Mouse (Mus musculus): ENCODE data around the gene Magi2. TPM values are rescaled to one million over a fixed set of nuclear protein-coding genes. Genes with fewer than 3 reads are reported as not detected.

Magi2 gene
- polyA plus RNA-seq, 1 experiment: 0.18 TPM

DNA sequence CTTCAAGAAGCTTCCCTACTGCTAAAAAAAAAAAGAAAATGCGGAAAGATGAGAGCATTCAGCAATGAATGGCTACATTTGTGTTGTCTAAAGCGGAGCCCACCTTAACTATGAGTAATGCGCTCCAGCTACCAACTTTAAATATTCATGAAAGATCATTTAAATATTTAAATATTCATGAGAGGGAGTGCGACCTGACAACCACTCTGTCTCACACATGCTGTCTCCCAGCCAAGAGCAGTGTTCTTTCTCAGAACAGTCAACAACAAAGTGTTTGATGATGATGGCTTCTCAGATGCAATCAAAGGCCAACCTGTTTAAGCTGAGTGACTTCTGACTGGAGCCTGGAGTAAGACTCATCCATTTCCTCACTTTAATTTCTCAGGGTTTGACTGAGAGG is 1521.3 kb downstream of the Magi2 start:
- Histone ChIP-seq H3K27me3 (ENCODE audit: control insufficient read depth, insufficient read depth, insufficient read length) (no peaks in the 10 kb centered on the region), H3K79me2 (ENCODE audit: control insufficient read depth, insufficient read depth) (no peaks in the 10 kb centered on the region), H3K4me3 (ENCODE audit: insufficient read depth, poor library complexity, severe bottlenecking) (no peak overlapping the region), H3K36me3 (ENCODE audit: control insufficient read depth, insufficient read depth) (no peaks in the 10 kb centered on the region), H3ac (ENCODE audit: control insufficient read depth, insufficient read length, low read depth) (no peak overlapping the region), H3K79me3 (ENCODE audit: low read depth) (no peaks in the 10 kb centered on the region)
- TF ChIP-seq MYOD1 (IDR thresholded peaks at IDR 0.05; ENCODE audit: control insufficient read depth, insufficient read length, low read depth) (no peak), MAX (IDR thresholded peaks at IDR 0.05) (no peak)

DNA sequence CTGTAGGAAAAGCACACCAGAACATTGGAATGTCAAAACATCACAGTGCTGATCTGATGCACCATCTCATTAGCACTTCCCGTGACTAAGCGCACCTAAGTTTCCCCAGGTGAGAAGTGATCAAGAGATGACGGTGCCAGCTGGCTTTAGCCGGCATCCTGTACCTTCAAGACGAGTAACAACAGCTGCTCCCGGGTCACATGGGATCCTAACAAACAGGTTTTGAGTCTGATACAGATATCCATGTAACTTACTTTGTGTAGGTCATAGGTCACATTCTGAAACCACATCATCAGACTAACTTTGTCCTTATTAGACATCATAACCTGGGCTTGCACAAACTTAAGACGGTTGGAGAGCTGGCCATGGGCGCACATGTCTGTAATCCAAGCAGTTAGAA is 1522.0 kb downstream of the Magi2 start:
- Histone ChIP-seq H3K4me3 (ENCODE audit: insufficient read depth, poor library complexity, severe bottlenecking) (no peak overlapping the region), H3K27me3 (ENCODE audit: control insufficient read depth, insufficient read depth, insufficient read length) (no peaks in the 10 kb centered on the region), H3K36me3 (ENCODE audit: control insufficient read depth, insufficient read depth) (no peaks in the 10 kb centered on the region), H3K79me2 (ENCODE audit: control insufficient read depth, insufficient read depth) (no peaks in the 10 kb centered on the region), H3ac (ENCODE audit: control insufficient read depth, insufficient read length, low read depth) (no peak overlapping the region), H3K79me3 (ENCODE audit: low read depth) (no peaks in the 10 kb centered on the region)
- TF ChIP-seq CEBPB (IDR thresholded peaks at IDR 0.05; ENCODE audit: low read depth) (no peak), MAX (IDR thresholded peaks at IDR 0.05) (no peak), FOSL1 (IDR thresholded peaks at IDR 0.05; ENCODE audit: insufficient read depth, low read length, poor library complexity, severe bottlenecking) (no peak), CTCF (IDR thresholded peaks at IDR 0.05; ENCODE audit: control insufficient read depth, insufficient read depth, insufficient read length) (no peak), USF1 (IDR thresholded peaks at IDR 0.05; ENCODE audit: low read depth) (no peak), MYOG (IDR thresholded peaks at IDR 0.05; ENCODE audit: control insufficient read depth, extremely low read depth, insufficient read length) (no peak), MYOD1 (IDR thresholded peaks at IDR 0.05; ENCODE audit: control insufficient read depth, insufficient read length, low read depth) (no peak)

DNA sequence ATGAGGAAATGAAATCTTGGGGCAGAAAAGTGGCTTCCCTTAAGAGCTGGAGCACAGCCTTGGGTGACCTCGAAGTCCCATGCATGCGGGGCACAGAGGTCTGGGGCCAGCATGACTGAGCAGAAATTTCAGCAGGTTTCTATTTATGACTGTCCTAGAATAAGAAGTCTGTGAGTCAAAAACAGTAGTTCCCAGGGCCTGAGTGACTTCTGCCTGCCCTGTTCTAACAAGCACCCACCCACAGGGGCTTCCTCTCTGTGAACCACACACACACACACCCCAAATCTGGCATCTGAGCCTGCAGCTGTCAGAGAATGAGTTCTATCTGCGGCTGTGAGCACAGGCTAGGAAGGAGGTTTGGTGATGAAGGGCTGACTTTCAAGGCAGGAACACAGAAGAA is 1522.7 kb downstream of the Magi2 start:
- no peaks in the 10 kb centered on the region for H3K79me3 ChIP-seq (ENCODE audit: low read depth)
- no peak overlapping the region for H3ac ChIP-seq (ENCODE audit: control insufficient read depth, insufficient read length, low read depth)
- no peaks in the 10 kb centered on the region for H3K79me2 ChIP-seq (ENCODE audit: control insufficient read depth, insufficient read depth)
- TF ChIP-seq FOSL1 (IDR thresholded peaks at IDR 0.05; ENCODE audit: insufficient read depth, low read length, poor library complexity, severe bottlenecking) (no peak), MYOD1 (IDR thresholded peaks at IDR 0.05; ENCODE audit: control insufficient read depth, insufficient read length, low read depth) (peak; percentile 56), CEBPB (IDR thresholded peaks at IDR 0.05; ENCODE audit: low read depth) (no peak), MAX (IDR thresholded peaks at IDR 0.05) (no peak), MYOG (IDR thresholded peaks at IDR 0.05; ENCODE audit: control insufficient read depth, extremely low read depth, insufficient read length) (no peak), CTCF (IDR thresholded peaks at IDR 0.05; ENCODE audit: control insufficient read depth, insufficient read depth, insufficient read length) (no peak)
- H3K4me3 ChIP-seq (ENCODE audit: insufficient read depth, poor library complexity, severe bottlenecking): no peak overlapping the region
- no peaks in the 10 kb centered on the region for H3K27me3 ChIP-seq (ENCODE audit: control insufficient read depth, insufficient read depth, insufficient read length)
- no peaks in the 10 kb centered on the region for H3K36me3 ChIP-seq (ENCODE audit: control insufficient read depth, insufficient read depth)

DNA sequence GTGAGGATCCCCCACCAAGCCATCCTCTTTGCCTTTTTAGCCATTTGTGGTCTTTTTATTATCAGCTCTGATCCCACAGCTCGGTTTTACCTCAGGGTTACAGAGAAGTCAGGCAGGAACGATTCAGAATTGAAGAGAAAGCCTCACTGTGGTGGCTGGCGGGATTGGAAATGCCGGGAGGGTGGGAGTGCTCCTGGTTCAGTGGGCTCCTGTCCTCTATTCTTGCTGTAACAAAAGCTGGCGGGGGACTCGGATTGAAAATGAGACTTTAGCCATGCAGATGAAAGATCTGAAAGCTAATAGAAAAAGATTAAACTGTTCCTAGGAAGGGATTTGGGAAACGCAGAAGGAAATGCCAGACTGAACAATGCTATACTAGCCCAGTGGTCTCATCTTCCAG is 1524.2 kb downstream of the Magi2 start:
- Histone ChIP-seq H3K79me2 (ENCODE audit: control insufficient read depth, insufficient read depth) (no peaks in the 10 kb centered on the region), H3K4me3 (ENCODE audit: insufficient read depth, poor library complexity, severe bottlenecking) (no peak overlapping the region), H3K79me3 (ENCODE audit: low read depth) (no peaks in the 10 kb centered on the region), H3ac (ENCODE audit: control insufficient read depth, insufficient read length, low read depth) (no peak overlapping the region), H3K27me3 (ENCODE audit: control insufficient read depth, insufficient read depth, insufficient read length) (no peaks in the 10 kb centered on the region), H3K36me3 (ENCODE audit: control insufficient read depth, insufficient read depth) (no peaks in the 10 kb centered on the region)
- TF ChIP-seq FOSL1 (IDR thresholded peaks at IDR 0.05; ENCODE audit: insufficient read depth, low read length, poor library complexity, severe bottlenecking) (no peak), CEBPB (IDR thresholded peaks at IDR 0.05; ENCODE audit: low read depth) (no peak), MAX (IDR thresholded peaks at IDR 0.05) (no peak), MYOD1 (IDR thresholded peaks at IDR 0.05; ENCODE audit: control insufficient read depth, insufficient read length, low read depth) (no peak), CTCF (IDR thresholded peaks at IDR 0.05; ENCODE audit: control insufficient read depth, insufficient read depth, insufficient read length) (no peak), MYOG (IDR thresholded peaks at IDR 0.05; ENCODE audit: control insufficient read depth, extremely low read depth, insufficient read length) (no peak), USF1 (IDR thresholded peaks at IDR 0.05; ENCODE audit: low read depth) (no peak)

DNA sequence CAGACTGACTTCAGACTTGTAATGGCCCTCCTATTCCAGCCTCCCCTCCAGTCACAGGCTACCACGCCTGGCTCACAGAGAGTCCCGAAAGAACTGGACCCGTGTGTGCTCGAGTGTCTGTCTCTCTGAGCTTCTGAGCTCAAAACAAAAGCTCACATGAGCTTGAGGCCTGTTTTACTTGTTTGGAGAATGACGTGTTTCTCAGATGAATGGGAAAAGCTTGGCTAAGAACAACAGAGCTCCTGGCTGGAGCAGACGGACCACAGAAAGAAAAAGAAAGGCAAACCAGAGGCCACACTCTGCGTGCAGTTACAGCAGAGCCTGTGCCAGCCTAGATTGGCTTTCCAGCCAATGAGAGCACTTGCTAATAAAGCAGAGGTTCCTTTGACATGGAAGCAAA is 1524.9 kb downstream of the Magi2 start:
- TF ChIP-seq MYOD1 (IDR thresholded peaks at IDR 0.05; ENCODE audit: control insufficient read depth, insufficient read length, low read depth): no peak
- no peak for TF ChIP-seq FOSL1 (IDR thresholded peaks at IDR 0.05; ENCODE audit: insufficient read depth, low read length, poor library complexity, severe bottlenecking)
- no peak for TF ChIP-seq USF1 (IDR thresholded peaks at IDR 0.05; ENCODE audit: low read depth)
- TF ChIP-seq MYOG (IDR thresholded peaks at IDR 0.05; ENCODE audit: control insufficient read depth, extremely low read depth, insufficient read length): no peak
- TF ChIP-seq CTCF (IDR thresholded peaks at IDR 0.05; ENCODE audit: control insufficient read depth, insufficient read depth, insufficient read length): no peak
- no peak for TF ChIP-seq CEBPB (IDR thresholded peaks at IDR 0.05; ENCODE audit: low read depth)
- TF ChIP-seq MAX (IDR thresholded peaks at IDR 0.05): no peak

DNA sequence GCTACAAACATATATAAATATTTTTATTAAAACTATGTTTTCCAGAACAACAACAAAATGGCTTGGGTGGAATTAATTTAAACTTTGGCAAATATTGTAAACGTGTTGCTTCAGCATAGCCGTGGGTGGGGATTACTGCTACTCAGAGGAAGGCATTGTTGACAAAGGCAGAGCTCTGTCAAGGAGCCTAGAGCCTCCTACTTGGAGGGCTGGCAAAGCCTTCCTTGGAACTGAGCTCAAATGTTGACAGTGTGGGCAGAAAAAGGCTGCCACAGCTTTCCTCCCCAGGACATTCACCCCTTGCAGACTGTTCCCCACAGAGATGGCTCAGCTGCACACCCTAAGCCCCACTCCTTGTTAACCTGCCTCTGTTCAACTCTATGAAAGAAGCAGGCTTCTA is 1526.3 kb downstream of the Magi2 start:
- H3K79me2 ChIP-seq (ENCODE audit: control insufficient read depth, insufficient read depth): no peaks in the 10 kb centered on the region
- no peak overlapping the region for H3ac ChIP-seq (ENCODE audit: control insufficient read depth, insufficient read length, low read depth)
- no peak overlapping the region for H3K4me3 ChIP-seq (ENCODE audit: insufficient read depth, poor library complexity, severe bottlenecking)
- H3K36me3 ChIP-seq (ENCODE audit: control insufficient read depth, insufficient read depth): no peaks in the 10 kb centered on the region
- TF ChIP-seq FOSL1 (IDR thresholded peaks at IDR 0.05; ENCODE audit: insufficient read depth, low read length, poor library complexity, severe bottlenecking) (no peak), CTCF (IDR thresholded peaks at IDR 0.05; ENCODE audit: control insufficient read depth, insufficient read depth, insufficient read length) (no peak), MYOD1 (IDR thresholded peaks at IDR 0.05; ENCODE audit: control insufficient read depth, insufficient read length, low read depth) (no peak), MYOG (IDR thresholded peaks at IDR 0.05; ENCODE audit: control insufficient read depth, extremely low read depth, insufficient read length) (no peak), MAX (IDR thresholded peaks at IDR 0.05) (no peak), USF1 (IDR thresholded peaks at IDR 0.05; ENCODE audit: low read depth) (no peak), CEBPB (IDR thresholded peaks at IDR 0.05; ENCODE audit: low read depth) (no peak)
- no peaks in the 10 kb centered on the region for H3K27me3 ChIP-seq (ENCODE audit: control insufficient read depth, insufficient read depth, insufficient read length)
- H3K79me3 ChIP-seq (ENCODE audit: low read depth): no peaks in the 10 kb centered on the region

More for the DNA sequence above, 1524.9 kb downstream of the Magi2 start:
- no peak overlapping the region for H3ac ChIP-seq (ENCODE audit: control insufficient read depth, insufficient read length, low read depth)
- no peak overlapping the region for H3K4me3 ChIP-seq (ENCODE audit: insufficient read depth, poor library complexity, severe bottlenecking)
- H3K79me3 ChIP-seq (ENCODE audit: low read depth): no peaks in the 10 kb centered on the region
- H3K79me2 ChIP-seq (ENCODE audit: control insufficient read depth, insufficient read depth): no peaks in the 10 kb centered on the region
- no peaks in the 10 kb centered on the region for H3K27me3 ChIP-seq (ENCODE audit: control insufficient read depth, insufficient read depth, insufficient read length)
- no peaks in the 10 kb centered on the region for H3K36me3 ChIP-seq (ENCODE audit: control insufficient read depth, insufficient read depth)

Measured in C2C12 (cell line).